Mouse (Mus musculus) urinary bladder, adult 2 months (tissue): ENCODE measurements around the gene Ccdc125. TPM values are rescaled to one million over a fixed set of nuclear protein-coding genes. Genes with fewer than 3 reads are reported as not detected.

Source experiments
- DNase-seq: peaks from one replicate; pipeline ENCODE4 v3.0.0; 2022; ENCODE audit warnings: low spot score
- polyA plus RNA-seq: library from polyadenylated mRNA; depleted of rRNA; stranded (reverse); fragments of >200 nt; gene quantifications from 2 replicates; pipeline ENCODE4 v1.2.3, GENCODE M21; 2012; rRNA removed

Ccdc125 gene
- 8.8 and 9.1 TPM in 2 replicates for polyA plus RNA-seq

- peak; percentile 46 for DNase-seq
These were observed at the start of gene Ccdc125 for GRCm38 (mm10) chr13:100669291-100670022. TSS of gene Ccdc125 (plus strand) at chr13:100669717.

- no peak for DNase-seq
These were observed 47.3 kb upstream of the Ccdc125 start for GRCm38 (mm10) chr13:100622241-100622640.

- DNase-seq, result no peak
These were observed 35.3 kb upstream of the Ccdc125 start for GRCm38 (mm10) chr13:100634106-100634691.

- no peak for DNase-seq
These were observed 26.9 kb upstream of the Ccdc125 start for GRCm38 (mm10) chr13:100642471-100643209.

- DNase-seq, result no peak
These were observed 21.3 kb upstream of the Ccdc125 start for GRCm38 (mm10) chr13:100648223-100648622.

- peak; percentile 98 for DNase-seq
These were observed 18.7 kb upstream of the Ccdc125 start, which contains the start of the genes Ak6 and Rad17 for GRCm38 (mm10) chr13:100650550-100651438. TSS of gene Ak6 (plus strand) at chr13:100650979. TSS of gene Rad17 (minus strand) at chr13:100651051.

GRCm38 (mm10) chr13:100651439-100652186, 17.9 kb upstream of the Ccdc125 start, which contains the start of gene Taf9:
TSS of gene Taf9 (plus strand) at chr13:100651579.
- DNase-seq, result no peak

GRCm38 (mm10) chr13:100658091-100658490, 11.4 kb upstream of the Ccdc125 start:
- no peak for DNase-seq

- no peak for DNase-seq
These were observed 9.6 kb upstream of the Ccdc125 start for GRCm38 (mm10) chr13:100659864-100660456.

- DNase-seq, result no peak
These were observed 744 bp downstream of the Ccdc125 start for GRCm38 (mm10) chr13:100670181-100670741.

- DNase-seq, result no peak
These were observed 6.6 kb downstream of the Ccdc125 start for GRCm38 (mm10) chr13:100675936-100676635.

GRCm38 (mm10) chr13:100681615-100682014, 12.1 kb downstream of the Ccdc125 start:
- DNase-seq, result no peak

- no peak for DNase-seq
These were observed 13.3 kb downstream of the Ccdc125 start for GRCm38 (mm10) chr13:100682837-100683236.

GRCm38 (mm10) chr13:100684355-100684754, 14.8 kb downstream of the Ccdc125 start:
- no peak for DNase-seq

- DNase-seq, result no peak
These were observed 18.0 kb downstream of the Ccdc125 start for GRCm38 (mm10) chr13:100687513-100687912.

- no peak for DNase-seq
These were observed 28.0 kb downstream of the Ccdc125 start for GRCm38 (mm10) chr13:100697541-100697940.

GRCm38 (mm10) chr13:100698866-100699265, 29.3 kb downstream of the Ccdc125 start:
- no peak for DNase-seq

- DNase-seq, result no peak
These were observed 34.0 kb downstream of the Ccdc125 start for GRCm38 (mm10) chr13:100703468-100703867.

GRCm38 (mm10) chr13:100706206-100706605, 36.7 kb downstream of the Ccdc125 start:
- DNase-seq, result no peak
